Mouse (Mus musculus) embryo, embryonic 9.5 days (tissue): ENCODE measurements around the gene Fgd2.
A peak's percentile ranks its signal among the peaks of the same experiment; 100 is the strongest.

ENCODE experiments used
- DNase-seq: peaks from one replicate; pipeline ENCODE4 v3.0.0-alpha.2; 2017; ENCODE audit errors: extremely low spot score

The Fgd2 gene

DNA sequence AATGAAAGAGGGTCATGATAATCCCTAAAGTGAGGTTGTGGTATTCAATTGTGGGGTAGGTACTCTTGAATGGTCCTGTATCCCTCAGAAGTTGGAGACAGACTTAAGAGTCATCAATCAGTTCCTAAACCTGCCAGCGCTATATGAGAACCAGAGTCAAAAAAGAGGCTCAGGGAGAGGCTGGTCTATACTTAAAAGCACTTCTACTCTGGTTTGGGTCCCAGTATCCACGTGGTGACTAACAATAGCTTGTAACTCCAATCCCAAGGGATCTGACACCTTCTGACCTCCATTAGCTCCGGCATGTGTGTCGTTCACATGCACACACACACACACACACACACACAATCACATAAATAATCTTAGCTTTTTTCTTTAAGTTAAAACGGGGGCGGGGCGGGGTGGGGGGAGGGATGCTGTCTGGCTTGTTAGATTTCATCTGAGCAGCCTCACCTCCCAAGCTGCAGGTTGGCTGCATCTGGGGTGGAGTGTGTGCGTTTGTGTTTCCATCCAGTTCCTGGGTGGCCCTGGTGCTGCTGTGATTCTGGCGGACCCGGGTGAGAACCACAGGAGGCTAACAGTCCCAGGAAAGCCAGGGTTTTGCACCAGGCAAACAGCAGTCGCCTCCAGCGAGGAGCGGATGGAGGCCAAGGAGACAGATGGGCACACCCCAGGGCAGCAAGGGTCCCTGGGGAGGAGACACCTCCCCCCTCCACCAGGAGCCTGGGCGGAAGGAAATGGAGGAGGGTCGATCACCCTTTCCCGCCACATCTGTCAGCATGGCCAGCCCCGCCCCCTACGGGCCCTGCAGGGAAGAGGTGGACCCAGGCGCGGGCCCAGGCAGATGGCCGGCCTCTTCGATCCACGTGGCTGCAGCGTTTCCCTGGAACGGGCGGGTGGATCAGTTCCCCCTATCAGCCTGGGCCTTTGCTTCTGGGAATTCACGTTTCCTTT is 37.0 kb downstream of the Fgd2 start:
- DNase-seq: peak; percentile 94

DNA sequence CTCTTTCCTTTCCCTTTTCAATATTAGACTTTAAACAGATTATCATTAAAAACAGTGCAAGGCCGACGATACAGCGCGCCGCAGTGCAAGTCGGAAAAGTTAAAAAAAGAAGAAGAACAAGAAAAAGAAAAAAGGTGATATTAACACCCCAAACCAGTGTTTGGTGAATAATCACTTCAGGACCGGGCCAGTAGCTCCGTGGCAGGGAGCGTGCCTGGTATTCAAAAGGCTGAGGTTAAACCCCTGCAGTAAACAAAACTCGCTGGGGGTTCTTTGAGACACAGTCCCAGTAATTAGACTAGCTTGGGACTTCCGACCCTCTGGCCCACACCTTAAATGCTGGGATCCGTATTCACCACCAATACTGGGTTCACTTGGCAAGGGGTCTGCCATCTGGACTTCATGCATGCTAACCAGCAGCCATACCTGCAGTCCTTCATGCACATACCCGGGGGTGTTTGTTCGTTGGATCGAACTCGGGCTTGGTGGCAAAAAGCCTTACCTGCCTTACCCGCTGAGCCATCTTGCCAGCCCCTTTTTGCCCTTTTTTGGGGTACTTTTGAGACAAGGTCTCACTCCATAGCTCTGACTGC is 37.8 kb downstream of the Fgd2 start:
- DNase-seq: no peak

DNA sequence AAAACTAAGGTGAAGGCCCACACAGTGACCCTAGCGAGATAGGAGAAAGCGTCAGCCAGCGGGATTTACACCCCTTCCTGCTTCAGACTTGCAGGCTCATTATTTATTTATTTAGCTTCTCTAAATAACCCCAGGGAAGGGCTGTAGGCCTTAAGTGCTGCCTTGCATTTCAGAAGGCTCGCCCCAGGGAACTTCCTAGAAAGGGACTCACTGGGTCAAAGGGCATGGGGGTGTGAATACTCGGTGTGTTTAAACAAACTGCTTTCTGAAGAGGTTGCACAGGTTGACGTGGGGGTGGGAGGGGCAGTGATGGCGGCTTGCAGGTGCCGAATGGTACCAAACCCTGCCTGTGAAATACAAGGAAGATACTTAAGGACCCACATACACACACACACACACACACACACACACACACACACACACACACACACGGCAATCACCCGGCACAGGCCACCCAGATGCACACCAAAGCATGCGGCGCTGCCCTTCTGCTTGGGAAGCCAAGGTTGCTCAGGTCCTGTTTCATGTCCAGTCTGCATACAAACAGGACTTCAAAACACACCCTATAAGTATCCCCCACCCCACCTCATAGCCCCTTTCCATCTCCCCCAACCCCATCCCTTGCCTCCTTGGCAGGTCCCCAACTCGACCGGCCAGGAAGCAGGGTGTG is 38.7 kb downstream of the Fgd2 start:
- DNase-seq: peak; percentile 59

DNA sequence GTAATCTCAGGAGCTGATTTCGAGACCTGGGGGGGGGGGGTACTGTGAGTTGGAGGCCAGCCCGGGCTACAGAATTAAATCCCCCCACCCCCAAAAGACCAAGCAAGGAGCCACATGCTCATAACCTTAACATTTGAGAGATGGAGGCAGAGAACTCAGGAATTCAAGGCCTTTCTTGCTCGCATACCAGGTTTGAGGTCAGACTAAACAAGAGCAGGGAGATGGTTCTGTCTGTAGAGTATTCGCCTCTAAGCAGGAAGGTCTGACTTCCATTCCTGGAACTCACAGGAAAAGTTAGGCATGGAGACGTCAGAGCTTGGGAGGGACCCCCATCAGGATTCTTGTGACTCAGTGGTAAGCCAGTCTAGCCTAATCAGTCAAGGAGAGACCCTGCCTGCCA is 39.3 kb downstream of the Fgd2 start:
- no peak for DNase-seq

DNA sequence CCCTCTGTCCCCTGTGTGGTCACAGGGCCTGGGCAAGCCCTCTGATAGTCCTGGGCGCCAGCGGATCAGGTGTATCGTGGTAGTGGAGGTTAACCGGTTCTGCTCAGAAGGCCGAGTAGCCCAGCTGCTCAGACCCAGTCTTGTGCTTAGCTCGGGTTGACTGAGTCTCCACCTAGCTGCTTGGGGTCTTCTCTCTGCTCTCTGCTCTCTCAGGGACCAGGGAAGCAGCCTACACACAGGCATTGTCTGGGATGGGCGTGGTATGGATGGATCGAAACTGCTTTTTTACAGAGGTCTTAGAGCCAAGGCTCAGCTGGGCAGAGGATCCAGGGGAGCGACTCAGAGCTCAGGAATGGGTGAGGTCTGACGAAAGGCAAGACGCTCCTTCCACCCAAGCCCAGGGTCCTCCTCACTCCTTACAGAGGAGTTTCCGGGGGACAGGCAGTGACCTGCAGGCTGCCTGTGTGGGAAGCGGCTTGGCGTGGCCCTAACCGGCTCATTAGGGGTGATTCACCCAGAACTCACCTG is 41.1 kb downstream of the Fgd2 start:
- DNase-seq: no peak

DNA sequence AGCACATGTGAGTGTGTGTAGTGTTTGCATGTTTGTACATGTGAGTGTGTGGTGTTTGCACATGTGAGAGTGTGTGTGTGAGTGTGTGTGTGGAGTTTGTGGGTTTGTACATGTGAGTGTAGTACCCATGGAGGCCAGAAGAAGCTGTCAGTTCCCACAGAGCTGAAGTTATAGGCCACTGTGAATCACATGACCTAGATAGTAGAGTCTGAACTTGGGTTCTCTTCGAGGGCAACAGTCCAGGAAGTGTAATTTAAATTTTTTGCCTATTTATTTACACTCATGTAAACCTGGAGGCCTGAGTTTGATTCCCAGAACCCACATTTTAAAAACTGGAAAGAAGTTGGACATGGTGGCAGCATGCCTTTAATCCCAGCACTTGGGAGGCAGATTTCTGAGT is 42.5 kb downstream of the Fgd2 start:
- no peak for DNase-seq

DNA sequence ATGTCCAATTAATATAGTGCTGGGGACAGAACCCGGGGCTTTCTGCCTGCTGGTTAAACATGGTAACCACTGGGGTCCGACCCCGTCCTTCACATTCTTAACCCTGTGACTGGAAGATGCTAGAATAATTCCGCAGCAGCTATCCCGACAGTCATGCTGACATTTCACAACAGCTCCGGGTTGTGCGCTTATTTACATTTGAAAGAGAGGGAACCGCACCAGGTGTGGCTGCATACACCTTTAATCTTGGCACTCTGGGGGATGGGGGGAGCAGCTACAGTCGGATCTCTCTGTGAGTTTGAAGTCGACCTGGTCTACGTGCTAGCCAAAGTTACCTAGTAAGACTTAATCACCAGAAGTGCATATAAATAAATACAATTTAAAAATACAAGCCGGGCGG is 44.8 kb downstream of the Fgd2 start:
- no peak for DNase-seq

DNA sequence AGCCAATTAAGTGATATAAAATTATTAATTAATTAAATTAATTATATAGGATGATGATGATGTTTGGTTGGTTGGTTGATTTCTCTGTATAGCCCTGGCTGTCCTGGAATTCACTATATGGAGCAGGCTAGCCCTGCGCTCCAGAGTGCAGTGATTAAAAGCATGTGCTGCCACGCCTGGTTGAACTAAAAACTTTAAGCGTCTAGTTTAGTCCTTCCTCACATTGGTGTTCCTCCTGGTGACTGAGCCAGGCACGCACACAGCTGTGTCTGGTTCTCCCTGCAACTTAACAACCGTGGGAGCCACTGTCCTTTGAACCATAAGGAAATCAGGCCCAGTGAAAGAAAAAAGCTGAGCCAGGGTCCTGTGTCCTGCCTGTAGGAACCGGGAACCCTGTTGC is 45.4 kb downstream of the Fgd2 start:
- no peak for DNase-seq

DNA sequence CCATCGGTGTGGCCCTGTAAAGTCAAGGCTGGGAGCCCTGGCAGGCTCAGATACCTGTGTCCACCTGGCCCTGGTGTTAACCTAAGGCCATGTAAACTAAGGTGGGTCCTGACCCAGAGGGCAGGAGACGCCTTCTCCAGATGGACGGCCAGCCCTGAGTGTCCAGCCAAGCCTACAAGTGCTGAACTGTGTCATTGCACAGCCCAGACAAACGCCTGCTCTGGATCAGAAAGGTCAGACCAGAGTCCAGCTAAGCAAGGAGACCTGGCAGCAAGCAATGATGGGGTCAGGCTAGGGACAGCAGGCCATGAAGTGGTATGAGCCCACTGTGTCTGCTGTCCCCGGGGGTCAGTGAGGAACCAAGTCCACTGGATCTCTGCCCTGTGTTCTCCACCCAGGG is 46.7 kb downstream of the Fgd2 start:
- no peak for DNase-seq

DNA sequence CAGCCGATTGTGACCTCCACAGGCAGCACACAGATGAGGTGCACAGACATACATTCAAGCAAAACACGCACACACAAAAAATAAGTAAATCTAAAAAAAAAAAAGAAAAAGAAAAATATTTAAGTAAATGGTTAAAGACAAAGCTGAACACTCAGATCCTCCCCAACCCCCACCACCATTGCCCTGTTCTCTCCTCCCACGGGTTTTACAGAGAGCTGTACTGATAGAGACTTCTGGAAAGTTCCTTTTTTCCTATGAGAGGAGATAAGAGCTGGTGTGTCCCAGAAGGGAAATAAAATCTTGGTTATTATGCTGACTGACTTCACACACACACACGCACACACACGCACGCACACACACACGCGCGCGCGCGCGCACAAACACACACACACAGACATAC is 47.6 kb downstream of the Fgd2 start:
- DNase-seq: no peak

DNA sequence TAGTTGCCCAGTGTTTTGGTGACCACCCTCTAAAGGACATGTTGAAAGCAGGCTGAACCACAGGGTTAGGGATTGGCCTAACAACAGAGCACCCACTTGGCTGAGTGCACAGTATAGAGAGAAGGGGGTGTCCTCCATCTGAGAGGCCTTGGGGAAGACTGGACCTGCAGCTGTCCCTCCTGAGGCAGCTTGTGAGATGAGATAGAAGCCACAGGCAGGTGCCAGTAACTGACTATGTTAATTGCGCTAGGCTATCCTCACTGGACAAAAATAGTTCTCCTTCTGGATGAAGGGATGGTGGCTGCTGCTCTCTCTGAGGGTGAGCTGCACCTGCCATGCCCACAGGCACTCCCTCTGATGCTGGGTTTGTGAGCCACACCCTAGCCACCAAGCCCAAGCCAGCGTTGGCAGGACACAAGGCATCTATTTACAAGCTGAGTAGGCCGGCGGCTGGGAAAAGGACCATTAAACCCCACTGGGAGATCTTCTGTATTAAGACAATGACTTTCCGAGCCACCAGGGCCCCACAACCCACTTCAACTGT is 49.2 kb downstream of the Fgd2 start:
- DNase-seq: no peak

DNA sequence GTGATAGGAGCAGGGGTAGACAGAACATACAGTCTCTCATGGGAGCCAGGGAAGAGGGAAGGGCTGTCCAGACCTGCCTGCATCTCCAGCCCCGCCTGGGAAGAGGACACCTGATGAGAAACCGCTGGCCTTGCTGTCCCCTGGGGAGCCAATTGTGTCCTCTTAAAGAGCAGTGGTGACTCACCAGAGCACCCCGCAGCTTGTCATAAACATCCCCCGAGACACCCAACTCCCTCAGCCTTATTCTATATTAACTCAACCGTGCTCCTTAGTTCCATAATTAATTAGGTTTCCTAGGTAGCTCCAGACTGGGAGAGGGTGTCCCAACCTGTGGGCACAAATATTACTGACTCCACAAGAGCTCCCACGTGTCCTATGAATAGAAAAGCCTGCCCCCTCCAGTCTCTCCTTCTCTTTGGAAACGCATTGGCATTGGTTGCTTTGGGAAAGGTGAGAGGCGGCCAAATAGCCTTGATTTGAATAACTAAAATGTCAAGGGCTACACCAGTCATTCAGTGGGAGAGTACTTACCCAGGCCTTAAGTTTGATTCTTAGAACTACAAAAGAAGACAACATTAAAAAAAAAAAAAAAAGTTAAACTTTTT is 51.2 kb downstream of the Fgd2 start:
- DNase-seq: no peak

DNA sequence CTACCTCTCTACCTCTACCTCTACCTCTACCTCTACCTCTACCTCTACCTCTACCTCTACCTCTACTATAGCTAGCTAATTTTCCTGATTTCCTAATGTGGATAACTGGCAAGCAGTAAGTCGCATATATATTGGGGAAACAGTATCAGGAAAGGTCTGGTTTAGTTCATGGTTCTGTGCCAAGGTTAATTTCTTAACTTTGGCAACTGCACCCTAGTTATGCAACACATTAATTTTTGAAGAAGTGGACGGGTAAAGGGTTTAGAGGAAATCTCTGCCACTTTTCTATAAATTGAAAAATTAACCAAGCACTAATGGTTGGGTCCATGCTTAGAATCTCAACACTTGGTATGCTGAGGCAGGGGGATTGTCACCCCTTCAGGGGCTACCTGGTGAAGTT is 53.9 kb downstream of the Fgd2 start:
- DNase-seq: no peak

DNA sequence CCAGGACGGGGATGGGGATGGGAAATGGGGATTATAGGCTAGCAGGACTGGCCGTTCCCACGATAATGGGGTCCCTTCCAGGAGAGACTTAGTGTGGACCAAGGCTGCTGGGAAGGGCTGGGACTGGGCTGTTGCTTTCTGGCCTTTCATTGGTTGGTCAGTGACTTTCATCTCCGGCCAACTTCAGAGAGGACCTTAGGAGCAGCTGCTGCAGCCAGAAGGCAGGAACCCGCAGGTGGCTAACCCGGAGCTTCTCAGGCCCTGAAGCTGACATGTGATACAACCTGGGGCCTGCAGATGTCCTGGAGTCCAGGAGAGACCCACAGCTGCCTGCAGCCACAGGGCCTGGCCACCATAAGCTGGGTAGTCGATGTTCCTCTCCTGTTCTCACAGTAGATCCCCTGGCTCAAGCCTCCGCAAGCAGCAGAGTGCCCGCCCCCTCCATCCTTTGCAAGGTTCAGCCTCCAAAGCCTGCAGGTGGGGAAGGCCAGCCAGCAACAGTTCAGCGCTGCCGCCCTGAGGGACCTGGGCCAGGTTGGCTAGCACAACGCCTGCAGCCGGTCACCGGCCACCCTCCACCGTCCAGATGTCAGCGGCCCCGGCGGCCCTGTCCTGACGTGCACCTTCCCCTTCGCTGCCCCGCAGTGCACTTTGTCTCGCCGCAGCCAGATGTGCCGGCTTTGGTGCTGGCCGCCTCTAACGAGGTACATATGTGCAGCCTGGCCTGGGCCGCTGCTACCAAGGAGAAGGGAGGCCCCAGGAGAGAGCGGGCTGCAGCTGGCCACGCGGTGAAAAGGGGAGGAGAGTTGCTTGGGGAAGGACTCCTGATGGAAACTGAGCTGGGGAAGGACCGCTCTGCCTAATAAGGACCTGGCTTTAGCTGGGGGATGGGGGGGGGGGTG is 55.3 kb downstream of the Fgd2 start:
- DNase-seq: peak; percentile 84

DNA sequence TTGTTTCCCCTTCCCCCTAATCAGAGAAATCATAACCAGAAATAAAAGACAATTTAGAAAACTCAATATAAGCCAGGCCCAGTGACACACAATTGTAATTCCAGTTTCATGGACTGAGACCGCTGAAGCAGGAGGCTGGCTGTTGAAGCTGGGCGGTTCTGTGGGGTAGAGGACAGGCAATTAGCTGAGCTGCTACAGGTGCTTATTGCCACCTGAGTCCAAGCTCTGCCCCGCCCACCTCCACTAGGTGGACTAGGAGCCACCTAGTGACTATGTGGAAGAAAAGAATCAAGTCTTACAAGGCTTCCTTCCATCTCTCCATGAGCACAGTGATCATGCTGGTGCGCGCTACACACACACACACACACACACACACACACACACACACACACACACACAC is 56.0 kb downstream of the Fgd2 start:
- DNase-seq: peak; percentile 38

DNA sequence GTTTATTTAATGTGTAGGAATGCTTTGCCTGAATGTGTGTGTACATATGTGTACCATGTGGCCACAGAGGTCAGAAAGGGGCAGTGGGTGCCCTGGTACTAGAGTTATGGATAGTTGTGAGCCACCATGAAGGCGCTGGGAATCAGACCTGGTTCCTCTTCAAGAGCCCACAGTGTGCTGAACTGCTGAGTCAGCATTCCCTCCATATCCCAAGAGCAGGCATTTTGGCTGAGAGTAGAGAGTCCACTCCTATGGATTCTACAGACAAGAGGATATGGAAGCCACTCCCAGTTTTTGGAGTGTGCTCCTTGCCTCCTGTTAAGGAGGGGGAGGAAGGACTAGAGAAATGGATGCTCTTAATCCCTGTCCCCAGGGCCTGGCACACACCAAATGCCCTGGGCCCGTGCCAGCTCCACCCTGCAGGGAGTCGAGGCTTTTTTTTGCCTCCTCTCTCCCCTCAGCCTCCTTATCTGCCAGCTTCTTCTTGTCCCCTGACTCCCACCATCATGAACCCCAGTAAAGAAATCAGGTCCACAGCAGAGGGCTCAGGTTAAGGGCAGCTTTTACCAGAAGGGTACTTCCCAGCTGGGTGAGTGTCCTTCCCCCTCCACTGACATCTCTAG is 58.2 kb downstream of the Fgd2 start:
- DNase-seq: no peak

DNA sequence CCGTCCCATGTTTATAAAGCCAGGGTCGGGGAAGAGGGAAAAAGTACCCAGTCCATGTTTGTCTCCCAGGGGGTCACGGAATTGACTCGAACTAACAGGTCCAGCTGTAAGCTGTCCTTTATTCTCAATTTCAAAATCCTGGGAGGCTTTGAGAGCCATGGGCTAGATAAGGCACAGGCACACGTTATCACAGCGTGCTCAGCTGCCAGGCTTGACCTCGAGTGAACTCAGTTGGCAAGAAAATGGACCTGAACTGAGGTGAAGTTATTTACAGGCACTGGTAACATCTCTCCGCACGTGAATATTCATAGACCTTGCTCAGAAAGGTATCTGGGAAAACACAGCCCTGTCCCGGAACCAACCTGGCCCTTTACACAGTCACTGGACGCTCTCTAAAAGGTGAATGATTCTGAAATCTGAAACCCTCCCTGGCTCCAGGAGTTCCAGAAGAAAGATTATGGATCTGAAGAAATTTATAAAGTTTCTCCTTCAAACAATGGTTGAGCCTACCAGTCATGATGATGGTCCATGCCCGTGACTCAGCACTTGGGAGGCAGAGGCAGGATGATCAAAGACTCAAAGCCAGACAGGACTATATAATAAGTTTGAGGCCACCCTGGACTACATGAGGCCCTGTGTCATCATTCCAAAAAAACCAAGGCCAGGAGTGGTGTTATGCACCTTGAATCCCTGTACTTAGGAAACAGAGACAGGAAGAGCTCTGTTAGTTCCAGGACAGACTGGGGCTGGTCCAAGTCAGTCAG is 59.4 kb downstream of the Fgd2 start:
- DNase-seq: no peak

DNA sequence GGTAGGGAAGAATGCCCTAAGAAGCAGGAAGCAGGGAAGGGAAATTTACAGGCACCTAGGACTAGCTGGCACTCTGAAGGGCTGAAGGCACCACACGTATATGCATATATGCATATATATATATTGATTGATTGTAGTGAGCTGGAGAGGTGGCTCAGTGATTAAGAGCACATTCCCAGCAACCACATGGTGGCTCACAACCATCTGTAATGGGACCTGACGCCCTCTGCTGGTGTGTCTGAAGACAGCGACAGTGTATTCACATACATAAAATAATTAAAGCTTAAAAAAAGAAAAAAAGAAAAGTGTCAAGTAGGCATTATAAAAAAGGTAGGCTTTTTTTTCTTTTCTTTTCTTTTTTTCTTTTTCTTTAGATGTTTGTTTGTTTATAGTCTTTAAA is 60.6 kb downstream of the Fgd2 start:
- no peak for DNase-seq

DNA sequence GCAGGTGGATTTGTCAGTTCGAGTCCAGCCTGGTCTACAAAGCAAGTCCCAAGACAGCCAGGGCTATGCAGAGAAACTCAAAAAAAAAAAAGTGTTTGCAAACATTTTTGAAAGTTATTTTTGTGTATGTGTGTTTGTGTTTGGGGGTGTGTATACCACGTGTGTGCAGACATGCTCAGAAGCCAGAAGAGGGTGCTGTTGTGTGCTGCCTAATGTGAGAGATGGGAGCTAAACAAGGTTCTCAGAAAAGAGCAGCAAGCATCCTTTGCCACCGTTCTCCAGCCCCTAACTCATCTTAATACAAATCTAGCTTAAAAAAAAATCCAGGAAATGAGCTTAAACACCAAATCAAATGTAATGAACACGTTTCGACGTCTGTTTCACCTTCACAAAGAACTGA is 61.6 kb downstream of the Fgd2 start:
- no peak for DNase-seq
